Mouse (Mus musculus): ENCODE measurements at regions not wholly inside any gene's neighbourhood (a gene's known extent, or its start where the extent isn't known, plus 50 kb on each side); places are given as distances from the start of the nearest gene placed in this dataset.

- no peak for TF ChIP-seq CTCF (IDR thresholded peaks at IDR 0.05; ENCODE audit: low read depth)
- TF ChIP-seq EP300 (IDR thresholded peaks at IDR 0.05; ENCODE audit: low read depth), result no peak
These were observed 115.2 kb downstream of the Tmco5 start for GRCm38 (mm10) chr2:116993724-116994123.
